In the genomic region with DNA sequence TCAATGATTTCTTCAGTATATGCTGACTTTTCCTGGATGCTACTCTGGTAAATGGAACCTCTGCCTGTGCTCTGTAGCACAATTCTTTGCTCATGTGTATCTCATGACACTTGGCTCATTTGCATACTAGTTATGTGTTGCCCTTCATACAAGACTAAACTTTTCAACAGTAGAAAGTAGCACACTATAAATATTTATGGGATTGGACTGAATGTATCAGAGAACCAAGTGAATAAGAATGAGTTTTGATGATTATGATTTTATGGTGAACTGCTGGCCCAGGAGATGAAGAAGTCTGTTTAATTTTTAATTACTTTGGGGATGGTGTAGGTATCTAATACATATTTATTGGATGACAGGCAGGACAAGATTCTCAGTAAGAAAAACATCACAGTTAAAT, we compare ENCODE assay signal across 17 mouse cellular contexts.
"Had no signal": no experiment of that assay in that cellular context is flagged by ENCODE, and none has a peak within 500 bp of the region (broad histone marks: within the 10 kb centered on the region; RNA-seq: fewer than 3 reads in every experiment).

No protein-coding gene starts in this region.

- H3K4me1 ChIP-seq: neural tube, embryonic 13.5 days; neural tube, embryonic 15.5 days had no signal

- DNase-seq: lung, adult 18-20 months; lung, embryonic 14.5 days; lung, postnatal 10 days; lung, postnatal 4 days; retina, postnatal 1 day; right cerebral cortex, adult 18-20 months; right cerebral cortex, postnatal 25 days; right cerebral cortex, postnatal 4 days; spleen, adult 18-20 months; thymus, adult 18-20 months; thymus, postnatal 14 days; thymus, postnatal 36 days had no signal

- H3K4me2 ChIP-seq: liver, embryonic 11.5 days; lung, embryonic 14.5 days; neural tube, embryonic 13.5 days; neural tube, embryonic 15.5 days had no signal

- H3K27ac ChIP-seq: liver, embryonic 14.5 days; neural tube, embryonic 13.5 days; neural tube, embryonic 15.5 days had no signal

- H3K36me3 ChIP-seq: neural tube, embryonic 13.5 days; neural tube, embryonic 15.5 days had no signal

- H3K27me3 ChIP-seq: neural tube, embryonic 13.5 days; neural tube, embryonic 15.5 days had no signal

- H3K4me3 ChIP-seq: myocyte; neural tube, embryonic 13.5 days; neural tube, embryonic 15.5 days had no signal

- H3K9me3 ChIP-seq: neural tube, embryonic 13.5 days; neural tube, embryonic 15.5 days had no signal

- H3K9ac ChIP-seq: liver, embryonic 14.5 days; lung, embryonic 14.5 days; neural tube, embryonic 13.5 days; neural tube, embryonic 15.5 days had no signal
